Mouse (Mus musculus) retina, postnatal 1 day (tissue): Measurements from ENCODE around the gene Ahnak2.

ENCODE experiments used
- DNase-seq: peaks from one replicate; pipeline ENCODE4 v3.0.0-alpha.2; 2012

Ahnak2 gene

DNA sequence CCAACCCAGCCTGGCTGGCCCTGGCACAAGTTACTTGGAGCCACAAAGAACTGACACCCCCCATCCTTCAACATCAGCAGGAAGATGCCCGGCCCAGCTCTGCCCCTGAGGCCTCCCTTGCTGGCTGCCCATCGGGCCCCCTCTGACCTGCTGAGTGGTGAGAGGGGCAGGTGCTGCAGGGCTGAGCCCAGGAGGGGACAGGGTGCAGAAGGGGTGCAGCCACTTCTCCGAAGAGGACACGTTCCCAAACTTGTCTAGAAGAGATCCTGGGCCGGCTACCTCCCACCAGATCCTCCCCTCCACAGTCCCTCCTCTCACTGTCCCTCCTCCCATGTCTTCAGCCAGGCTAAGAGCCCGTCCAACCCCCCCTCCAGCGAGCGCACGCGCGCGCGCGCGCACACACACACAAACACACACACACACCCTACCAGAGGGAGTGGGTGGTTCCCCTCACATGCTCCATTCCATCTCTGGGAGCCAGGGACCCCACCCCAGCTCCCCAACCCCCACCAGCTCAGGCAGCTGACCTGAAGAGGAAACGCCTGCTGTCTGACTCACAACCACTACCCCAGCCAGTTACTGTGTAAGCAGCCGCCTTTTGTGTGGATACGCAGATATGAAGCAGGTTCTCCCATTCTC, 6.9 kb downstream of the Ahnak2 start:
- no peak for DNase-seq

DNA sequence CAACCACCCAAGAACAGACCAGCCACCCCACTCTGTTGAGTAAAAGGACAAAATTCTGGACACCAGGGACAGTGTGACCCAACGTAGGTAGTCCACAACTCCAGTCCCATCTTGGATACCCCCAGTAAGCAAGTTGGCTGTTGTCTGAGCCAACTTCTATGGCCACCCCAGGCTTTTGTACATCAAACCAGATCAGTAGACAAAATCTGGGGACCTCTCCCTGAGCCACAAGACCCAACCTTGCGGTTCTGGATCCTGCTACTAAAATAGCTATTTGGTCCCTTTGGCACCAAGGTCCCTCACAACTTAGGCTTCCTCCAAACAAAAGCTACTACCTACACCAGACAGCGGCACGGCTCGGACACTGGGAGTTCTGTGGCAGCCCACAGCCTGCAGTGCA, 7.5 kb downstream of the Ahnak2 start:
- no peak for DNase-seq

DNA sequence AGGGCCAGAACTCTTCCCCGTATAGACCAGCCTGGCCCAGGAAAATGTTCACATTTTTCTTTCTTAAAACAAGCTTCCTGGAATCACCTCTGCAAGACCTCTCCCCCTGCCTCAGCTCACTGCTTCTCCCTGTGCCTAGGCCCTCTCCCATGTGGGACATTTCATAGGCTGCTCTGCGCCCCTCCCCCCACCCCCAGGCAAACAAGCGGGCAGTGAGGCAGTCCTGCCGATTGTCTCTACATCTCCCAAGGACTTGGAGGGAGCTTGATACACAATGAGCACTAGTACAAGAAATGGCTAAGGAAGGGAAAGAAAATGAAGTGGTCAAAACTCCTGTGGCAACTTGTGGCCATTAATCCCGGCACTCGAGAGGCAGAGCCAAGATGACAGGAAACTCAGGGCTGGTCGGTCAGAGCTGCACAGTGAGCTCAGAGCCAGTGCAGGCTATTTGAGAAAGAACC, 8.1 kb downstream of the Ahnak2 start:
- no peak for DNase-seq

DNA sequence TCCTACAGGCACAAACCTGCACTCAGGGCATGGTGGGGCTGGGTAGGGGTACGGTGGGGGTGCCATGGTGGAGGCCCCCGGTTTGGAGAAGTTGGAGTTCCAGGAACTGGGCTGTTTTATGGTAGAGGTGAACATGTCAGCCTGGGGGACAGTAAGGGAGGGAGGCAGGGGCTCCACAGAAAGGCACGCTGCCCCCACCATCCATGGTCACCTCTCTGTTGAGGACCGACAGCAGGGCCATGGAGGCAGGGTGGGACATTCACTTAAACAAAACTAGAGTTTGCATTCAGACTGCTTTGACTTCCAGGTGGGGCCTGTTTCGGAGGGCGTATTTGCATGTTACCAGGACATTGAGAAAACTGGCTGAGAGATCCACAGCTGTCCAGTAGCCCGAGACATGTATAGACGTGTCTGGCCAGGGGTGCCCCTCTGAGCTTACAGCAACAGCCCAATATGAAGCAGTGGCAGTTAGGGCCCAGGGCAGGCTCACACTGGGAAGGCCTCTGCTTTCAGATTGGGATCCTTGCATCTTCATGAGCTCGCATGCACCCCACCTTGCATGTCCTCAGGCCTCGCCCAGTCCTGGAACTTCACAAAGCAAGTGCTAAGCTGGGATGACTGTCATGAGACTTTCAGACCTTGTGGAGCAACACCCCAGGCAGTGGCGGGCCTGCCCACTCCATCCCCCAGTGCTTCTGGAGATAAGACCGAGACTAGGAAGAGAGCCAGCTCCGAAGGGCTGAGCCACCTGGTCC, 8.7 kb downstream of the Ahnak2 start:
- DNase-seq, result no peak

DNA sequence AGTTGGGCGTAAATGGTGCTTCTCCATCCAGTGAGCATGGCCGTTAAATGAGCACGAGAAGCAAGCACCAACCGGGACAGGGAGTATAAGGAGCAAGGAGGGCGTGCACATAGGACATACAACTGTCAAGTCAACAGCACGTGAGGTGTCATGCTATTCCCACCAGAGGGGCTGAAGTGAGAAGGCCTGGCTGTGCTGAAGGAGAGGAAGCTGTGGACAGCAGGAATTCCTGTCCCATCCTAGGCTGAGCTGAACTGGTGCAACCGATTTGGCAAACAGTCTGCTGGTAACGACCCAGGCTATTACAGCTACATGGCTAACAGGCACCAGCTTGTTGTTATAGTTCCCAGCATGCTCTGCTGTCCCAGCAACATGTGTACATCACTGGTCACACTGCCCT, 11.4 kb downstream of the Ahnak2 start:
- DNase-seq, result no peak

DNA sequence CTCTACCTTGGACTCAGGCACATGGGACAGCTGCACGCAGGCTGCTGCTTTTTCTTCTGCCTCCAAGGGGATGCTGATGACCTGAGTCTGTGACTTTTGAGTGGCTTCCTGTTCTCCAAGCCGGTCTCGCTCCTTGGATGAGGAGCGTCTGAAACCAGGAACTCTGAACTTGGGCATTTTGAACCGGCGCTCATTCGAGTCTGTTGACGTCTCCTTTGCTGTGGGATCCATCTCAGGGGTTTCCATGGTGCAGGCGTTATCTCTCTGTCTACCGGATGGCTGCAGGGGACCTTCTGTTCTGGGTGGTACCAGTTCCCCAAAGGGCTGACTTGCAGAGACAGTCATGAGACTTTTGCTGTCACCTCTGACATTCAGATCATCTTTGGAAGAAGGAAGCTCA, 28.0 kb downstream of the Ahnak2 start:
- DNase-seq, result no peak

DNA sequence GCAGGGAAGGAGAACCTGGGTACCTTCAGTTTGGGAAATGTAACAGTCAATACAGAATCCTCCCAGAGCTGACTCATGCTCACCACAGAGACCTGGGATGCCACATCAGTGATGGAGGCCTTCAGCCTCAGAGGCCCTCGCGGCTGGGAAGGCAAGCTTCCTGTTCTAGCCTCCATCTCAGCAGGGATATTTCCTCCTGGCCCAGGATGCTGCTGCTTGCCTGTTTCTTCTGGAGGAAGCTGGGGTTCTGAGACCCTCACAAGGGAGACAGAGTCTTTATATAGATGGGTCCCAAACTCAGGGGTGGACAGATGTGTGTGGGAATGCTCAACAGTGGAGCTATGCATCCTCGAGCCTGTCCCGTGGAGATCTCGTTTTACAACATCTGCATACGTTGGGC, 28.4 kb downstream of the Ahnak2 start:
- no peak for DNase-seq

DNA sequence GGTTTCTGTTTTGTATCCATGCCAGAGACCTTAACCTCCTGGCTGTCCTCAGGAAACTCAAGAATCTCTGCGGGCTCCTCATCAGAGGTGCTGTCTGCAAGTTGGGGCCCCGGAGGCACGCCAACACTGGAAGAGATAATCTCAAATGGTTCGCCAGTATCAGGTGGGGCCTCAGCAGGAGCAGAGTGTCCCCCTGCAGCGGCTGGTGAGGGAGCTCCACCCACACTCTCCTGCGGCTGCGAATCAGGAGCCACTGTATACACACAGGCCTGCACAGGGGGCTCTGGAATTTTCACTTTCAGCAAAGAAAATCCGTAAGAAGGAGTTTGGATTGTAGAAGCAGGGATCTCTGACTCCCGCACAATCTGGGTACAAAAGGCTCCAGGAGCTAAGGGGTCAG, 29.1 kb downstream of the Ahnak2 start:
- no peak for DNase-seq

DNA sequence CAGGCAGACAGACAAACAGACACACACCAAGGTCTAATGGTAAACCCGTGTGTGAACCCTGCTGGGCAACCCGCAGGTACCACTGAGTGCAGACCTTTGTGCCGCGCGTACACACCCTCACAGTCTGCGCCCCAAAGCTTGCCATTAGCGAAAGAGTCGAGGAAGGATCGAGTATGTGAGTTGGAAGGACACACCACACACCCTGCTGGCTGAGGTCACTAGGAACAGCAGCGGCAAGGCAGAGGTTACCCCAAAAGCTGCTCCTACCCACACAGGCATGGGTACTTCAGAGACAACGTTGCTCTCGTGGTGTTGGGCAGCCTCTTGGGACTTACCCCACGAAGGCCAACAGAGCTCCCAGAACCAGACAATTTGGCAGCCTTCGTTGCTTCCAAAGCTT, 30.2 kb downstream of the Ahnak2 start:
- no peak for DNase-seq

DNA sequence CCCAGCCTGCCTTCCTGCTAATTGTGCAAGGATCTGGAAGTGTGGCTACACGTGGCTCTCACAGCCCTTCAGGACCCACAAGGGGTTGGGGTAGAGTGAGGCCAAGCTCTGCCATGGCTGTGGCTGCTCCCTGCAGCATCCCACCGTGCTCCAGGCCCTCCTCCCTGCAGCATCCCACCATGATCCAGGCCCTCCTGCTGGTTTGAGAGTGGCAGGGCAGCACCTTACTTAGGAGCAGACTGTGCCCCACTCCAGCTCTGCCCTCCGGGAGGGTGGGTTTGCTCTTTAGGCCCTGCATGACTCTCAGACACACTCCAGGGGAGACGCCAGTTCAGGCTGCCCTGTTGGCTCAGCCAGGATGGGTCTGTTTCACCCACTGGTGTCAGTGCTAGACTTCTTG, 32.1 kb downstream of the Ahnak2 start:
- DNase-seq, result no peak

DNA sequence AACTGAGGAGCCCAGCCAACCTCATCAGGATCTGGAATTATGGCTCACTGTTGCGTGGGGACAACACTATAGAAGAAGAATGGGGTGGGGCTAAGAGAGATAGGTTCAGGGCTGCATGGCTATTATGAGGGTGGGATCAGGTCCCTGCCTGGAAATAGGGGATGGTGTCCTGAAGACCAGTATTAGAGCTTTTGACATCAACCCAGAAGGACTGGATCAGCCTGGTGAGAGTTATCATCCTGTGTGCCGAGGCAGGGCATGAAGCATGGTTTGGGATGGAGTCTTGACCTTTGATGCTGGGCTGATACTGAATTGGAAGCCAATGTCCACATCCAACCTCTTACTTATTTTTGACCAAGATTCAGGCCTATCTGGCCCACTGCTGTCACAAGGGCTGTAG, 32.7 kb downstream of the Ahnak2 start:
- DNase-seq, result no peak

DNA sequence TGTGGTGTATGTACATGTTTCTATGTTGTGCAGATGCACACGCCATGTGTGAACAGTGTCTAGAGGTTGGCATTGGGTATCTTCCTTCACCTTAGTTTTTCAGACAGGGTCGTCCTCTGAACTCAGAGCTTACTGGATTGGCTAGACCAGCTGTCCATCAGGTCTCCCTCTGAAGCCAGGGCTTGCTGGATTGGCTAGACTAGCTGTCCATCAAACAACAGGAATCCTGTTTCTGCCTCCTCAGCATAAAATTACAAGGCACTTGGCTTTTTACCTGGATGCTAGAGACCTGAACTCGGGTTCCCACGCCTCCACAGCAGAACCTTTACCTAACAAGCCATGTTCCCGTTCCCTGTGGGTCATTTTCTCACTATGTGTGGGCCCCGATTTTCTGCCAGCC, 33.4 kb downstream of the Ahnak2 start:
- peak; percentile 76 for DNase-seq

DNA sequence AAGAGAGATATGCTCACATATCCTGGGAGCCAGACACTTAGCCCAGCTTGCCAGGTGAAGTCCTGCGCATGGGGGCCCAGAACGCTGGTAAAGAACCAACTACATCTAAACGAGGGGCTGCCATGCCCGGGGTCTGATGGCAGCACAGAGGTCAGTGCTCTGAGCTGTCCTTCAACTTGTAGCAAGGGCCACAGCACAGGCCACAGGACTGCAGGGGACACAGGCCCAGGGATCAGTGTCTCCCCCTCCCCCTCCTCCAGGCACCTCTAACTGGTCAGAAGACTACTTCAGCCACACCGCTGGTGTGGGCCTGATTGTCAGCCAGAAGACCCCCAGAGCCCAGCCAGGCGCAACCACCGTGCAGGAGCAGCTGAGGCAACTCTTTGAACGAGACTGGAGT, 34.3 kb downstream of the Ahnak2 start:
- no peak for DNase-seq

DNA sequence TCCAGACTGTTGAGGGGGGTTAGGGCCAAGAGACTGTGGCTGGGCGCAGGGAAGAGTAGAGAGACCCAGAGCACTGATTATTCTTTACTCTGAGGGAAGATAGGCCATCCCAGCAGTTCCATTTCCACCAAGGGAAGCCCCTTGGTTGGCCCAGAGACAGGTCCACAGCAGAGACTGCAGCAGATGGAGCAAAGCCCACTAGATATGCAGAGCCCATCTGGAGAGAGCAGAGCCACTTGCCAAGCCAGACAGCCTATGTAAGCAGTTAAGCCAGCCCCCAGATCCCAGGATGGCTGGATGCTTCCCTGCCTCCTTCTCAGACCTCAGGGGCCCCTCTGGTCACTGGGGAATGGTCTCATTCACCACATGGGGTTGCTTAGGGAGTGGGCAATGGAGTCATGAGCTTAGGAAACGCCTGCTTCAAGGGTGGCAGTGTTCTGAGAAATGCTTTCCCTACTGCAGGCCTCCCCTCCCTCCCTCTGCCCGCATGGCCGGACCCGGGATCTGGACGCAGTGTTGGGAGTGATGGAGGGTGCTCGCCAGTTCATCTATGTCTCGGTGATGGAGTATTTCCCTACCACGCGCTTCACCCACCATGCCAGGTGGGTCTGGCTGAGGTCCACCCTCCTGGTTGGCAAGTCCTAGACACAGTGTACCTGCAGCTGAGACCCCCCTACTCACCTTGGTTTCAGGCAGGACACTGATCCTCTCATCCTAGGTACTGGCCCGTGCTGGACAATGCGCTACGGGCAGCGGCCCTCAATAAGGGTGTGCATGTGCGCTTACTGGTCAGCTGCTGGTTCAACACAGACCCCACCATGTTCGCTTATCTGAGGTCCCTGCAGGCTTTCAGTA, 35.2 kb downstream of the Ahnak2 start:
- DNase-seq, result no peak

DNA sequence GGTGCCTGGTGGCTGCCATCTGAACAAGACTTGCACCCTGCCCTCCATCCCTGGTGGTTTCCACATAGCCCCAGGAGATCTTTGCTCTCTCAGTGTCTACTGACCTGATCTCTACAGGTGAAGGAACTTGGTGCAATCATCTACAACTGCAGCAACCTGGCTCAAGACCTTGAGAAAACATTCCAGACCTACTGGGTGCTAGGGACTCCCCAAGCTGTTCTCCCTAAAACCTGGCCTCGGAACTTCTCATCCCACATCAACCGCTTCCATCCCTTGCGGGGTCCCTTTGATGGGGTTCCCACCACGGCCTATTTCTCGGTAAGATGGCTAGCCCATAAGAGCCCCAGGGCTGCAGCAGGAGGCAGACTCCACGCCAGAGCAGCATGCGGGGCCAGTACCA, 35.9 kb downstream of the Ahnak2 start:
- no peak for DNase-seq

DNA sequence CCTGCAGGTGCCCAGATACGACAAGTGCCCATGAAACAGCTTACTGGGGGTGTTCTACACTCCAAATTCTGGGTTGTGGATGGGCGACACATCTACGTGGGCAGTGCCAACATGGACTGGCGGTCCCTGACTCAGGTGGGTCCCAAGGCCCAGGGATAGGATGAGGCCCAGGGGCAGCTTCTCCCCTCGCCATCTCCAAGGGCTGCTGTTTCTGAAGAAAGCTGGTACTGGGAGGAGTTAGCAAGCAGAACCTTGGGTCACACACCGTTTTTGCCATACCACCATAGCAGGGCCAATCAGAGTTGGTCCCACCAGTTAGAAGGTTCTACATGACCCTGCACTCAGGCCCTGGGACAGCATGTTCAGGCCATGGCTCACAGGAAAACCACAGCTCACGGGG, 37.5 kb downstream of the Ahnak2 start:
- no peak for DNase-seq

DNA sequence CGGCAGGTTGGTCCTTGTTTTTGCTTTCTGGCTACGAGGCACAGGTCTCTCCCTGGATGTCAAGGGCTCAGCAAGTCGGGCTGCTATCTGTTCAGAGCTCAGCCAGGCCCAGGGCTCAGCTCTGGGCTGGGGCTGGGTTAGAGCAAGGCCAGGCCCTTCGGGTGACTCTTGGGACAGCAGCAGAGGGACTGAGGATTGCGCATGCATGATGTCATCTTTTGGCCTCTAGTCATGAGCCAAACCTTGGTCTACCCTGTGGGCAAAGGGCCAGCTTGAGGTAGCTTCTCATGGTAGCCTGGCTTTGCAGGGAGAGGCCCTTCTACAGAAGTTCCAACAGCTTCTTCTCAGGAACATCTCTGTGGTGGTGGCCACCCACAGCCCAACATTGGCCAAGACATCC, 38.3 kb downstream of the Ahnak2 start:
- no peak for DNase-seq

DNA sequence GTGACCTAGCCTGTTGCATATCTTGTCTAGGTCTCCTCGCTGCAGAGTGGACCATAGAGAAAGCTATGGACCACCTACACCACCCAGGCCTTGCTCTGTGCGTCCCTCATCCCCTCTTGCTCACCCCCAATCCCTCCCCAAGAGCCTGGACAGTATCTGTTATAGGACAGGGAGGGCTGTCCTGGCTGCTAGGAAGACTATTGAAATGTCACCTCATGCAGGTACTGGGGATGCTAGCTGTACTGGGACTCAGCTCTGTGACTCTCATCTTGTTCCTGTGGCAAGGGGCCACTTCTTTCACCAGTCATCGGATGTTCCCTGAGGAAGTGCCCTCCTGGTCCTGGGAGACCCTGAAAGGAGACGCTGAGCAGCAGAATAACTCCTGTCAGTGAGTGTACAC, 39.3 kb downstream of the Ahnak2 start:
- DNase-seq, result no peak

DNA sequence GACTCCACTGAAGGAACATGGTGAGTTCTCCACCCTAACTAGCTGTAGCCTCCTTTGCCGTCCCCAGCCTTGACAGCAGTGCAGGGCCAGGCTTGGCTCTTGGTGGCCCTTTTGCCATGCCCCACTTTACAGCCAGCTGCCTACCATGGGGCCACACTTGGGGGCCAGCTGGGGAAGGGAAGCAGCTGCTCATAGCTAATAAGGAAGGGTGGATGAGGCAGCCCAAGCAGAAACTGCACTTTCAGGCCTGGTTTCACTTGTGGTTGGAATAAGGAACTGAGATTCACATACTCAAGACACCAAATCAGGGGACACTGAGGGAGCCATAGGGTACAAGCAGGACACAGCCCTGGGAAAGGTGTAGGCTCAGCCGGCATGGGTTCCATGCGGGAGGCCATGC, 40.4 kb downstream of the Ahnak2 start:
- DNase-seq, result no peak

DNA sequence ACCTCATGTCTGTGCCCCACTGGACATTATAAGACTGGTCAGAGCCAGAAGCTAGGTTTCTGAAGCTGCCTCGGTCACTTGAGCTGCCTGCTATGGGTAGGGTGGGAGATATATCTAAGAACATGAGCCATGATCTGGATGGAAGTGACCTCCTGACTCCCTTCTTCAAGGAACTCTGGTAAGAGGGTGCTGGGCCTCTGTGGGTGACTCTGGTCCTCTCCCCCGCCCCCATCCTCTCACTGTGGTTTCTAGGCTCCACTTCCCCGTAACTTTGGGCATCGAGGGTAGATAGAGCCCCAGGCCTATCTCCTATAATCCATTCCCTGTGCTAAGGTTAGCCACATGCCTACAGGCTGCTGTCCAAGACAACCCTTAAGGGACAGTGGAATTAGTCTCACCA, 41.0 kb downstream of the Ahnak2 start:
- no peak for DNase-seq

DNA sequence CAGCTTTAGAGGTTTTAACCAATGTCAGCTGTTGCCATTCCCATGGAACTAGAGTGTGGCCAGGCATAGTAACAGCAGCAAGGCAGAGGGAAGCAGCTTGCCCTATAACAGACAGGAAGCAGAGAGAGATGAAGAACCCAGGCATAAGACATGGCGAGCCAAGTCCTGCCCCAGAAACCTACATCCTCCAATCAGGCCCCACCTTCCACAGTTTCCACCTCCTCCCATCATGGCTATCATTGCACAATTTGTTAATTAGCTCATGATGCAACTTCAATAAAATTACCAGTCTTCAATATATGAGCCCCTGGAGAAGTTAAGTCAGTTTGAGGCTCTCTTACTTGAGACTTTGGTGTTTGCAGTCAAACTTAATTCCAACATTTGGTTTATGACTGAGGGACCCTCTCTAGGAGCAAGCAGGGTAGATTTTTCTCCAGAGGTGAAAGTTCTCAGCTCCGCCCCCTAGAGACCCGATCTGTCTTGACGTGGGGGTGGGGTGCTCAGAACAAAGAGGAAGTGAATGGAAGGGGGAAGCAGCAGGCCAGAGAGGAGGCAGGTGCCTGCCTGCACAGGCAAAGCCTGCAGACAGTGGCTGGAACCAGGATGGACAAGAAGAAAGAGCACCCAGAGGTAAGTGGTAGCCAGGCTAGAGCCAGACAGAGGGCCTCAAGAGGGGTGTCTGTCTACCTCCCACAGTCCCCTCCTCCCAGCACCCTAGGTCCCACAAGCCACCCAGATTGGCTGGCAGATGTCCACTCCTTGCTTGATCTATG, 42.1 kb downstream of the Ahnak2 start, which contains the start of gene Pld4:
Gene Pld4, plus strand, starts transcription at position 502 of the 773 bp plus-strand sequence.
- DNase-seq, result no peak

DNA sequence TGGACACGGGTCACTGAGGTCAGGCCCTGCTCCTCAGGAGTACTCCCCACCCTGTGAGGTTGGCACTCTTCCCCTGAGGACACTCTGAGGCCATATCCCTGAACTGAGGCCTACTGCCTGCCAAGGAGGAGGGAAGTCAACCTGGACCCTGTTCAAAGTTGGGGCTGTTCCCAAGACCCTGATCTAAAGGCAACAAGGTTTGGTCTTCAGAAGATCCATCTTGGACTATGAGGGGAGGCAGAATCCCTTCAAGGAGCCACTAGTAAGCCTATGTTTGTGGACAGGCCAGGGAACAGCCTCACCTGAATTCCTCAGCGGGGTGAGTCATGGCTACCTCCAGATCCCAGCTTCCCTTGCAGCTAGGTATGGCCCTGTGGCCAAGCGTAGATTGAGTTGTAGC, 43.0 kb downstream of the Ahnak2 start:
- DNase-seq, result no peak

DNA sequence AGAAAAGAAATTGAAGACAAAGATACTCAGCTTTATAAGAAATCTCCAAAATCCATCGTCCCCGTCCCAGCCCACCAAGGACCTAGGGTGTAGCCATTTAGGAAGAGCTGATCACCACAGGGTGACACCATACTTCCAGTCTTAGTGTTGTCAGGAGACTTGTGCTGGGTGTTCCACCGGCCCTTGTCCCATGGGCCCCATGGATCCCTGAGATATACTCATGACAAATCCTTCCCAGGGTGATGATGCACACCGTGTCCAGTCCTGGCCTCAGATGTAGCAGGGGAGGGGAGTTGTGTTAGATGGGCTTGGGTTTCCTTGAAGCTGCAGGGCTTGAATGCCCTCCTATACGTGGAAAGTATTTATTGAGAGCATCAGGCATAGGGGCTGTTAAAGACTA, 44.6 kb downstream of the Ahnak2 start:
- no peak for DNase-seq
